Mouse (Mus musculus) G1E (cell line): ENCODE results near the gene Pou6f1. TPM values are rescaled to one million over a fixed set of nuclear protein-coding genes. Genes with fewer than 3 reads are reported as not detected.

Experiments
- ATAC-seq: 2 replicates; pipeline ENCODE4 v1.8.0; 2016; ENCODE audit warnings: mild to moderate bottlenecking; ENCODE audit not compliant: insufficient number of reproducible peaks, poor library complexity, low FRiP score, severe bottlenecking; ENCODE audit errors: extremely low read depth
- DNase-seq: peaks from one replicate; pipeline ENCODE4 v3.0.0; 2012; ENCODE audit warnings: low spot score
- H3K27me3 ChIP-seq: 2 replicates; pipeline ENCODE4 v1.6.1; 2012; ENCODE audit warnings: mild to moderate bottlenecking, low read length, inconsistent platforms; ENCODE audit not compliant: insufficient read depth
- H3K36me3 ChIP-seq: replicated peaks from 2 replicates; pipeline ENCODE3; 2012; ENCODE audit warnings: mild to moderate bottlenecking, inconsistent platforms
- H3K4me1 ChIP-seq: 2 replicates; pipeline ENCODE4 v1.6.1; 2012; ENCODE audit warnings: low read depth, low read length, inconsistent platforms, mixed read lengths; ENCODE audit not compliant: insufficient read depth
- H3K4me3 ChIP-seq: 2 replicates; pipeline ENCODE4 v1.5.1; 2012; ENCODE audit warnings: low read depth, mild to moderate bottlenecking, inconsistent platforms, low read length, moderate library complexity, mixed read lengths
- H3K9me3 ChIP-seq: replicated peaks from 2 replicates; pipeline ENCODE4 v1.6.1; 2012; ENCODE audit warnings: inconsistent platforms
- CTCF ChIP-seq: IDR thresholded peaks from 2 replicates; pipeline ENCODE4 v1.5.1; 2012; ENCODE audit warnings: low read depth, low read length, inconsistent platforms, mixed read lengths
- GATA1 ChIP-seq: IDR thresholded peaks from 2 replicates; pipeline ENCODE4 v1.6.1; 2012; ENCODE audit warnings: borderline replicate concordance, low read length, inconsistent platforms, mixed read lengths
- GATA2 ChIP-seq: IDR thresholded peaks from 2 replicates; pipeline ENCODE4 v1.6.1; 2012; ENCODE audit warnings: low read depth, low read length, inconsistent platforms, borderline replicate concordance
- POLR2AphosphoS5 ChIP-seq: IDR thresholded peaks from 2 replicates; pipeline ENCODE4 v1.6.1; 2012; ENCODE audit warnings: low read depth, low read length, inconsistent platforms; ENCODE audit not compliant: insufficient replicate concordance
- TAL1 ChIP-seq: conservative IDR thresholded peaks from 2 replicates; pipeline ENCODE4 v1.6.1; 2012; ENCODE audit warnings: low read depth, low read length, inconsistent platforms, mixed read lengths
- polyA plus RNA-seq: library from polyadenylated mRNA; stranded (reverse); fragments of >175 nt; gene quantifications from 2 replicates; pipeline ENCODE4 v1.2.3, GENCODE M21; 2012
- total RNA-seq, 2 experiments: library from RNA; stranded (forward) in 1 of 2; stranded (reverse) in 1 of 2; fragments of 200-1000 nt in 1 of 2; fragments of >200 nt in 1 of 2; fragmentation: Nextera tagmentation in 1 of 2; gene quantifications; 2 replicates each; pipeline ENCODE4 v1.2.3; 2014 to 2017

Pou6f1 gene
- total and polyA plus RNA-seq, 3 experiments = 0.11 to 0.53 (median 0.33) TPM

GRCm38 (mm10) chr15:100600047-100600695 is 387 bp upstream of the Pou6f1 start:
- ATAC-seq = peak; percentile 4; the same call in 1 of the 2 replicates
- H3K9me3 ChIP-seq = no peaks in the 10 kb centered on the region
- H3K4me1 ChIP-seq = peaks cover 5% of the 10 kb centered on the region; the same call in 1 of the 2 replicates
- peak overlapping the region; percentile 67 for H3K4me3 ChIP-seq
- peaks cover 32% of the 10 kb centered on the region for H3K27me3 ChIP-seq
- no peaks in the 10 kb centered on the region for H3K36me3 ChIP-seq
- TF ChIP-seq GATA1 (no peak), POLR2AphosphoS5 (no peak), TAL1 (no peak), GATA2 (no peak), CTCF (no peak)
- peak; percentile 36 for DNase-seq

GRCm38 (mm10) chr15:100598883-100599275 is 905 bp downstream of the Pou6f1 start:
- ATAC-seq (no peak), DNase-seq (no peak)
- peaks cover 29% of the 10 kb centered on the region for H3K27me3 ChIP-seq
- H3K4me1 ChIP-seq = peaks cover 5% of the 10 kb centered on the region; the same call in 1 of the 2 replicates
- H3K9me3 ChIP-seq = no peaks in the 10 kb centered on the region
- no peak overlapping the region for H3K4me3 ChIP-seq
- TF ChIP-seq POLR2AphosphoS5 = no peak
- TF ChIP-seq TAL1 = no peak
- no peak for TF ChIP-seq CTCF
- no peak for TF ChIP-seq GATA2
- TF ChIP-seq GATA1 = no peak
- no peaks in the 10 kb centered on the region for H3K36me3 ChIP-seq

- H3K4me3 ChIP-seq = no peak overlapping the region
- no peaks in the 10 kb centered on the region for H3K9me3 ChIP-seq
- H3K36me3 ChIP-seq = no peaks in the 10 kb centered on the region
- ATAC-seq = no peak
- peaks cover 28% of the 10 kb centered on the region for H3K27me3 ChIP-seq
- DNase-seq = no peak
- TF ChIP-seq CTCF (no peak), POLR2AphosphoS5 (no peak), TAL1 (no peak), GATA1 (no peak), GATA2 (no peak)
- H3K4me1 ChIP-seq = peaks cover 5% of the 10 kb centered on the region; the same call in 1 of the 2 replicates
These were observed 1.4 kb downstream of the Pou6f1 start for GRCm38 (mm10) chr15:100598287-100598882.

- no peak for ATAC-seq
- no peak for TF ChIP-seq TAL1
- no peak for TF ChIP-seq GATA1
- TF ChIP-seq CTCF = no peak
- no peak for TF ChIP-seq GATA2
- TF ChIP-seq POLR2AphosphoS5 = no peak
- peaks cover 8% of the 10 kb centered on the region; the same call in 1 of the 2 replicates for H3K27me3 ChIP-seq
- DNase-seq = no peak
- no peaks in the 10 kb centered on the region for H3K4me1 ChIP-seq
- H3K36me3 ChIP-seq = no peaks in the 10 kb centered on the region
- H3K4me3 ChIP-seq = no peak overlapping the region
- no peaks in the 10 kb centered on the region for H3K9me3 ChIP-seq
These were observed 7.0 kb downstream of the Pou6f1 start for GRCm38 (mm10) chr15:100592817-100593216.

GRCm38 (mm10) chr15:100590436-100590835 is 9.3 kb downstream of the Pou6f1 start:
- H3K36me3 ChIP-seq = no peaks in the 10 kb centered on the region
- H3K9me3 ChIP-seq = no peaks in the 10 kb centered on the region
- TF ChIP-seq GATA1 (no peak), CTCF (no peak), POLR2AphosphoS5 (no peak), GATA2 (no peak), TAL1 (no peak)
- no peak for ATAC-seq
- H3K27me3 ChIP-seq = peaks cover 8% of the 10 kb centered on the region; the same call in 1 of the 2 replicates
- no peak for DNase-seq
- no peak overlapping the region for H3K4me3 ChIP-seq
- no peaks in the 10 kb centered on the region for H3K4me1 ChIP-seq

GRCm38 (mm10) chr15:100588297-100588696 is 11.5 kb downstream of the Pou6f1 start:
- ATAC-seq (no peak), DNase-seq (no peak)

More at GRCm38 (mm10) chr15:100588297-100588696, 11.5 kb downstream of the Pou6f1 start:
- Histone ChIP-seq H3K4me3 (no peak overlapping the region), H3K9me3 (no peaks in the 10 kb centered on the region), H3K4me1 (no peaks in the 10 kb centered on the region), H3K36me3 (no peaks in the 10 kb centered on the region), H3K27me3 (peaks cover 8% of the 10 kb centered on the region; the same call in 1 of the 2 replicates)
- TF ChIP-seq POLR2AphosphoS5 (no peak), TAL1 (no peak), GATA1 (no peak), CTCF (no peak), GATA2 (no peak)
